Mouse (Mus musculus) liver, postnatal 0 days (tissue): ENCODE measurements at regions not wholly inside any gene's neighbourhood (a gene's known extent, or its start where the extent isn't known, plus 50 kb on each side); places are given as distances from the start of the nearest gene placed in this dataset.

Experiments
- CTCF ChIP-seq: sonication (generic); IDR thresholded peaks from 2 replicates; pipeline ENCODE4 v1.5.1; 2016; ENCODE audit warnings: antibody characterized with exemption, low read depth
- EP300 ChIP-seq: IDR thresholded peaks from 2 replicates; pipeline ENCODE4 v1.6.1; 2016; ENCODE audit warnings: antibody characterized with exemption, low read depth, mild to moderate bottlenecking

DNA sequence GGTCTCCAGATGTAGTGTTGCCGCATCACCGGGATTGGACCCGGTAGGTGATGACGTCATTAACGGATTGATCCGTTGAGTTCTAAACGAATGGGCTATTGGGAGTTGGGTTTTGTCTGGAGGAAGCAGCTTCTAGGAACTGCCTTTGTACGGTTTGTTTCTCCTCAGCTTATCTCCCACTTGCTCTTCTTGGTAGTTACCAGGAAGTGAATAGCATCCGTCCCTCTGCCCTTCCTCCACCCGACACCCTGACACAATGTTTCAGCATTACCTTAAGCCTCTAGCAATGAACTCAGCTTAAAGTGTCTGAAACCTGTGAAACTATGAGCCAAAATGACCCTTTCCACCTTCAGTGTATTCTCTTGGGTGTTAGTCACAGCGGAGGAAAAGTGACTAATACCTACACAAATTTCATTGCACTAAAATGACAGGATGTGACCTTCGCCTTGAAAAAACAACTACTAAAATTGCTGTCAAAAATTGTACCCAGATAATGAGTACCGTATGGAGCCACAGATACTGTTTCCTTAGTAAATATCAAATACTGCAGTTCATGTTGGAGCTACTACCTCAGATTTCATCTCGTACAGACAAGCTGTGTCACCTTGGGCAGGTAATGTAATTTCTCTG is 237.1 kb downstream of the Adgb start:
- TF ChIP-seq CTCF: no peak
- TF ChIP-seq EP300: no peak
